18 mouse cellular contexts compared by ENCODE assay signal in the genomic region with DNA sequence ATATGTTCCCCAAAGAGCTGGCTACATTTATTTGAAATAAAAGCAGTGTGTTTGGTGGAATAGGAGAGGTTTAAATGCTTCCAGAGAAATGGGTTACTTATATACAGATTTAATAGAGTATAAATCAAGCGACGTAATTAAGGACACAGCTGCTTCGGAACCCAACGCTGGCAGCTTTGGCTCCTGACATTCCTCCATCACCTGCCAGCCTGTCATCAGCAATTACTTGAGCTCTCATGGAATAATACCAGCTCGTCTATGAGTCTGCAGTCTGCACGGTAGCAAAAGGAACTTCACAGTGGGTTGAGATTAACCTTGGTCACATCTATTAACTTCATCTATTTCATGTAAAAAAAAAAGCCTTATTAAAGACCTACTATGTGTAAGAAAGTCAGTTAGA.
"Had no signal": no experiment of that assay in that cellular context is flagged by ENCODE, and none has a peak within 500 bp of the region (broad histone marks: within the 10 kb centered on the region; RNA-seq: fewer than 3 reads in every experiment).

No protein-coding gene starts in this region.

- H3K4me2 ChIP-seq: lung, embryonic 14.5 days; midbrain, embryonic 12.5 days; neural tube, embryonic 13.5 days; neural tube, embryonic 15.5 days had no signal

- H3K9me3 ChIP-seq: midbrain, embryonic 10.5 days; midbrain, embryonic 12.5 days; neural tube, embryonic 13.5 days; neural tube, embryonic 15.5 days had no signal

- H3K27ac ChIP-seq: midbrain, embryonic 10.5 days; midbrain, embryonic 12.5 days; neural tube, embryonic 13.5 days; neural tube, embryonic 15.5 days had no signal

- H3K4me3 ChIP-seq: midbrain, embryonic 10.5 days; midbrain, embryonic 12.5 days; myocyte; neural tube, embryonic 13.5 days; neural tube, embryonic 15.5 days had no signal

- DNase-seq: lung, adult 18-20 months; lung, embryonic 14.5 days; lung, postnatal 10 days; lung, postnatal 4 days; midbrain, embryonic 14.5 days; right cerebral cortex, adult 18-20 months; right cerebral cortex, postnatal 25 days; right cerebral cortex, postnatal 4 days; spleen, adult 18-20 months; thymus, adult 18-20 months; thymus, postnatal 14 days; thymus, postnatal 36 days had no signal

- H3K36me3 ChIP-seq: midbrain, embryonic 10.5 days; midbrain, embryonic 12.5 days; neural tube, embryonic 13.5 days; neural tube, embryonic 15.5 days had no signal

- H3K9ac ChIP-seq: lung, embryonic 14.5 days; midbrain, embryonic 12.5 days; neural tube, embryonic 13.5 days; neural tube, embryonic 15.5 days had no signal

- ATAC-seq: midbrain, embryonic 16.5 days had no signal
